Mouse (Mus musculus) left cerebral cortex, adult 11 months (tissue): Measurements from ENCODE around the gene Ncor2.

Experiments
- DNase-seq: peaks from one replicate; pipeline ENCODE4 v3.0.0; 2022; ENCODE audit warnings: low spot score

The Ncor2 gene

DNA sequence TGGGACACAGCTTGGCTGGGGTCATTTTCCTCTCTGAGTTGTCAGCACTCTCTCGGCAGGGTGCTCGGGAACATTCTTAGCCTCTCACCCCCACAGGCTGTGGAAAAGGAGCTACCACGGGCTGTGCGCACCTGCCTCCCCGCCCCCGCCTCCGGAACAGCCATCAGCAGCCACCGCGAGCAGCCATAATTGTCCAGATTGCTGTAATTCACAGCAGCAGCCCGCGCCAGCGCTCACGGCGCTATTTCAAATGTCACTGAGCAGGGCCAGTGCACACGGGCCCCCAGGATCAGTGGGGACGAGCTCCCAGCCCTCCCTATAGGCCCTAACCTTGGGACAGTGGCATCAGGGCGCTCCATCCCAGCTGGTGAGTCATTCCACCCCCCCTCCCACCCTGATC is 116.0 kb downstream of the Ncor2 start:
- DNase-seq: peak; percentile 34

DNA sequence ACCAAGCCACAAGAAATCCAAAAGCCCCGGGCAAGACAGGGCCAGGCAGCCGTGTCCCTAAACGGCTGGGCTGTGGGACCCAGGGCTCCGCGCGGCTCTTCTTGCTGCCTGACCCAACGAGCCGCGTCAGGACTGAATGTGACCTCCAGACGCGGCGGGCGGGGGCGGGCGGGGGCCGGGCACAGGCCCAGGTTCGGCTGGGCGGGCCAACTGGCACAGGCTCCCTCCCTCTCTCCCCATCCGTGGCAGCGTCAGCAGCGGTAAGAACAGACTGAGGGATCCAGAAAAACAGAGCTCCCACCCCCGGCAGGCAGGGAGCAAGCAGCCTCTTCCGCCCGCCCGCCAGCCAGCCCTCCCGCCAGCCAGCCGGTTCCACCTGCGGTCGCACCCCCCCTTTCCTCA is 120.8 kb downstream of the Ncor2 start:
- peak; percentile 58 for DNase-seq

DNA sequence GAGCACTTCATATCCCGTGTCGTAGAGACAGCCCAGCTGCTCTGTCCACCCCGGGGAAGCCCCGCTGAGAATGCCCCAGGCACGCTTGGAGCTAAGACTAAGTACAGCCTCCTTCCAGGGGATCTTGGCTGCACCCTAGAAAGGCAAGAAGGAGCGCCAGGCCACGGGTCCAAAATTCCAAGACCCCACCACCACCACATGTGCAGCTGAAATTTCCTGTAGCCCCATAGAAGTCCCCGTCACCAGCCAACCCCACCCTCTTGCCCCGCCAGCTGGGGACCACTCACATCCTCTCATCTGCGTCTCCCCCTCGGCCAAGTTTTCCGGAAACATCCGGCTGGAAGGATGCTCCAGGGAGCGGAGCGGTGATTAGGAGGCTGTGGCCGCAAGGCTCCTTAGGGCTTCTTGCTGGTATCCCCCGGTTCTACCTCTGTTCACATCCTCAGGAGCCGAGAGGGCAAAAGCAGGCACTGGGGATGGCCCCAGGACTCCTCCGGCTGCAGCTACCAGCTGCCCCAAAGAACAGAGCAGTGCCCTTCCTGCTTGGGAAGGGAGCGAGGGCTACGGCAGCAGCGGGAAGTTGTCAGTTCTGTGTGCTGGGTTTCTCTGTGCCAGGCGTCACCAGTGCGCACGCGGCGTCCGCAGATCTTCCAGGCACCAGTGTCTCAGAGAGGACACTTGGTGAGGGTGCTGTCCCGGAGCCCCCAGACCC is 121.3 kb downstream of the Ncor2 start:
- DNase-seq: no peak

DNA sequence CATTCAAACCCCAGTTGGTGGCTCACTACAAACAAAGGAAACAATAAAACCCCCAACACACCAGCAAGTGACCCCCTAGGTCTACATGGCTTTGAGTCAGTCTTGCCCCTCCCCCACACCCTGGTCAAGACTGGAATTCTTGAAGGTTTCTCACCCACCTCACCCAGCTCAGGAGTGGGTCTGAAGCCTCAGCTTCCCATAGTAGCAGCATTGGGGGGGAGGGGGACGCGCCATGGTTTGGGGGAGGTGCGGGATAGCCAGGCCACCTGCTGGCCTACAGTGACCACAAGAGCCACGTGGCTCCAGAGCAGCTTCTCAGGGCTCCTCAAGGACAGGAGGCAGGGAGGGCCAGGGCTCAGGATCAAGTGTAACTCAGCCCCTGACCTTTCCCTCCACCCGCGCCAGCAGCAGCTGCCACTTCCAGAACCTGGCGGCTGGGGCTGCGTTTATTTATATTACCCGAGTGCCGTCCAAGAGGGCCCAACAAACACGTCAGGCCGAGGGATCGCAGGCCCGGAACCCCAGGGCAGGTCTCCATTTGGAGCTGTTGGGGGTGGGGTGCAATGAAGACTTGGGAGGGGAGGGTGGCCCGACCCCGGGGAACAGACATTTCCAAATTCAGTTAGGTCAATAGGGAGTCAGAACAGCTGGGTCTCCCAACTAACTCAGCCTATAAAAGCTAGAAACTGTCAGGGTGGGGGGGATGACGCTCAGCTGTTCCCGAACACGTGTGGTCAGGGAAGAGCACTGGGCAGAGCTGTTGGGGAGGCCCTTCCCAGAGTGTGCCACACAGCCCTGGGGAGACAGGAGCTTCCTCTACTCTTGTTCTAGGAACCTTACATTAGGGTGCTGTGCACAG is 122.1 kb downstream of the Ncor2 start:
- no peak for DNase-seq

DNA sequence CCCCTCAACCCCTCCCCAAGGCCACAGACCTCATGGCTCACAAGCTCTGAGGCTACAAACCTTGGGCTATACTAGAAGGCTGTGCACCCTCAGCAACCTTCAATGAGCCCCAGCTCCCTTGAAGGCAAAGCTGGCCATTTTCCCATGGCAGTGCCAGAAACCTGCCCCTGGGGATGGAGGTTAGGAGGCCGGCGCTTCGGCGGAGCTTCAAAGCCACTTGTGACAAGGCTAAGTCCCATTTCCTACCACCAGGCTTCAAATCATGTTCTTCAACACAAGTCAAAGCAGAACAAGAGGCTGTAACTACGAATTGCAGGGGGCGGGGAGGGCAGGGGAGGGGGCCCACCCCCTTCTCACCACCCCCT is 122.7 kb downstream of the Ncor2 start:
- no peak for DNase-seq

DNA sequence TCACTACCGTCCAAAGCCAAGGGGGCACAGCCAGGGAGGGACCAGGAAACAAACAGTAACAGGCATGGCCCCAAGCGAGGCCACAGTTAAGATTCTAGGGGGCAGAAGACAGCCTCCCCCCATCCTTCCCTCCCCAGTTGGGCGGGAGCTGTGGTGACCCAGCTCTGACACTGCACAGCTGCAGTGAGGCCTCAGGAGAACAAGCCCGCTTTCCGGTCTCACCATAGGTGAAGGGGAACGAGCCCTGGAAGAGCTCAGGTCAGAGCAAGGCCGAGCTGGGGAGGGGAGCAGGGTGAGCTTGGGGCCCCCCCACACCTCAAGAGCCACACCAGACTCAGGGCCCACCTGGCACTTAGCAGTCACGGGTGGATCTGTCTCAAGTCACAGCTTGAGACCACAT is 123.1 kb downstream of the Ncor2 start:
- no peak for DNase-seq

DNA sequence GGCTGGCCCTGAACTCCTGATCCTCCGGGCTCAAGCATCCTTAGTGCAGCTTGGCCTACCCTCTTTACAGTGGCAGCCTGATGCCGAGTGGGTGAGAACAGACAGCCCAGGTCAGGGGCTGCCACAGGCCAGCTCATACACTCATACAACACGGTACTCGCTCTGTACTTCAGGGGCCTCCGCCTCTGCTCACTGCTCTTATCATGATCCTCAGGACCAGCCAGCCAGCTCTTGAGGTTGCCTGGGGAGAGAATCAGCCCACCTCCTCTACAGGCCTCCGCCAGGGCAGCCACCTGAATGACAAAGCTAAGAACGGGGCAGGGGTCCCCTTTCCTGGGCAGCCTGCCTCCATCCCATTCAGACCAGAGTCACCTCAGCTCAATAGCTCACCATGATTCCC is 125.4 kb downstream of the Ncor2 start:
- no peak for DNase-seq

DNA sequence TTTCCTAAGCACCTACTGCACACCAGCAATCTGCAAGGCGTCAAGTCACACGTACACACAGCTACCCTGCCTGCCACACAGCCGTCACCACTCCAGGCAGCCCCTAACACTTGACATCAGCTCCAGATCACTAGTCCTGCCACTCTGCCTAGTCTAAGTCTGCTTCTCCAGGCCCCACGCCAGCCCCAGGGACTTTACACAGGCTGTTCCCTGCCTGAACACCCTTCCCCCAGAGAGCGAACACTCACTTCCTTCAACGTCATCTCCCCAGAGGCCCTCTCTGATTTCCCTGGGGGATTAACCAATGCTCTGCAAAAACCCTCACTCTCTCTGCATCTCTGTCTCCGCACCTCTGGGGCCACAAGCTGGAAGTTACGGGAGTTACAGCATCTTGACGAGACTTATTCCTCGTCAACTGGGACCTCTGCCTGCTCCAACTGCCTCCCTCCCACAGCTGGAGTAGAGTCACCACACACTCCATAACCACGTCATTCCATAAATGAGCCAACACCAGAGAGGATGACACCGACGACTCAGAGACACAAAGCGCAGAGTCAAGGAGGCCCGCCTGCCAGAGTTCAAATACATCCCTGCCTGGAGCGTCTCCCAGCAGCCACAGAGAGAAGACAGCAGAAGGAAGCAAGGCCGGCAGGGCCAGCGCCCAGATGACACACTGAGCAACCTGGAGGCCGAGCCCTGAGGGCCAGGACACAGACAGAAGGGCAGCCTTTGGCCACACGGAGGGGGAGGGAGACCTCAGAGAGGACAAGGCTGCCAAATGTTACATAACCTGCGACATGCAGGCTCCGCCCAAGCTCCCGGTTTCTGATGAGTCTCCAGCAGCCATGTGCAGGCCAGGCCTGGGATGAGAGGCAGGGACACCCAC is 126.2 kb downstream of the Ncor2 start:
- DNase-seq: no peak

DNA sequence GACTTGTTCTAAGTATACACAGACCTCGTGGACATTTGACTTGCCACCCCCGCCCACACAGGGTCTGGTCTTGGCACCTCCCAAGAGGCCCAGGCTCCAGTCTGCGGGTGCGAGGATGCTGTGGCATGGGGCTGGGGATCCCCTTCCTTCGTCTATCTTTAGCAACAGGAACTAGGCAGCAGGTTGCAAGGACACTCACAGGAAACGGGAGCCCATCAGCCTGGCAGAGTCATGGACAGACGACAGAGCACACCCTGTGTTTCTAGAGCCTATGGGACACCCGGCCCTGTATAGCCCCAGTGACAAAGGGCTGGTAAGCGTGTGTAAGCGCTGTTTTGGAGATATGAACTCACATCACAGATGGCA is 126.8 kb downstream of the Ncor2 start:
- no peak for DNase-seq

DNA sequence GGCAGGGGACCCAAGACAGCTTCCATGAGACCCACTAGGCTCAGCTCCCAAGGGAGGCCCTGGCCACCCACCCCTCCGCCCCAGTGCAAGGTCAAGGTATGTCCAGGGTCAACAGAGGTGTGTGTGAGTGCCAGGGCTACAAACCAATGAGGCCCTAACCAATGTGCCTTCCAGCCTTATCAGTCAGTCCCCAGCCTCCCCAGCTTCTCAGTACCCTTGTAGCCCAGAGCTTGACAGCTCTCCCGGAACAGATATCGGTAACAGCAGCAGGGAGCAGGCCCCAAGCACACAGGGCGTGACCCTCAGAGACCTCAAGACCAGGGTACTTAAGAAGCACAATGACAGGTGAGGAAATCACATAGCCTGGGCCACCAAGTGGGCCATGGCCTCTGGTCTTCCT is 129.5 kb downstream of the Ncor2 start:
- no peak for DNase-seq

DNA sequence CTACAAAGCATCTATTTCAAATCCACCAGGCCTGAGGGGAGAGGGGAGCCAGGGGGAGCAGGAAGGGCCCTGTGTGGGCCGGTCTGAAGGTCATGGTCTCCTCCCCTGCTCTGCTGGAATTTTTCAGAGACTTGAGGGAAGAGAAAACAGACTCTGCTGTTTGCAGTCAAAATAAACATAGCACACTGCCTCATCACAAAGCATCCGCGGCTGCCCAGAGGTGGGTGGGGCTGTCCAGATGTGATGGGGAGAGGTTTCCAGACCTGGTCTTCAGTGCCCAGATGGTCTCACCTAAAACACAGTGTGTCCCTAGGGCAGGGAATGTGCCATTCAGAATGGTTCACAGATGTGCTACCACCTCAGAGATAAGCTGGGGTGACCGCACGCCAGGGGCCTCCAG is 132.6 kb downstream of the Ncor2 start:
- no peak for DNase-seq

DNA sequence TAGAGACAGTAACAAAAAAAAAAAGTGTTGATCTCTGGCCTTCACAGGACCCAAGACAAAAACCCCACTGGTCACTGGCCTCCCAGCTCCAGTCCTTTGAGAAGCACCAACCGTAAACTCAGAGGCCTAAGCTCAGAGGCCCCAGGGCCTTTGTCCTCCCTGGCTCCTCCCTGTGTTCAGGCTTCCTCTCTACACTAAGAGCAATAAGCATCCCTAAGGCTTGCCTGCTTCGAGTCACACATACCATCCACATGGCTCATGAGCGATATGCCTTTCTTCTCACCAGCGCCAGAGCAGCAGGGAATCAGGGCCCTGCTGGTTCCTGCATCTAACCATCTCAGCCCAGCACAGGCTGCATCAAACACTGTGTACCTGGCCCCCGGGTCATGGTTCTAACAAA is 133.8 kb downstream of the Ncor2 start:
- no peak for DNase-seq

DNA sequence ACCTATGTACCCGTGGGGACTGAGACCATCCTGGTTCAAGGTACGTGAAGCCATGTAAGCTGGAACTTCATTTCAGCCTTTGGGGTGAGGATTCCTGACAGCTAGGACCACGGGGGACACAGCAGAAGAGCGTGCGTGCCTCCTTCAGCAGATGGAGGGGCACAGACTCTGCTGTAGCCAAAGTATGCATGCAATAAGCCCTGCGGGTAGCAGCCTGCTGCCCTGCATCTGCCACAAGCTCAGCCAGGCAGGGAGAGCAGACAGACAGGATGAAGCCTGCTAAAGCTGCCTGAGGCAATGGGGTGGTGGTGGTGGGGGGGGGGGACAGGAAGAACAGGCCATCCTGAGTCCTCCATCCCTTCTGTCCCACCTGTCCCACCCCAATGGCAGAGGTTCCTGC is 135.6 kb downstream of the Ncor2 start:
- no peak for DNase-seq

DNA sequence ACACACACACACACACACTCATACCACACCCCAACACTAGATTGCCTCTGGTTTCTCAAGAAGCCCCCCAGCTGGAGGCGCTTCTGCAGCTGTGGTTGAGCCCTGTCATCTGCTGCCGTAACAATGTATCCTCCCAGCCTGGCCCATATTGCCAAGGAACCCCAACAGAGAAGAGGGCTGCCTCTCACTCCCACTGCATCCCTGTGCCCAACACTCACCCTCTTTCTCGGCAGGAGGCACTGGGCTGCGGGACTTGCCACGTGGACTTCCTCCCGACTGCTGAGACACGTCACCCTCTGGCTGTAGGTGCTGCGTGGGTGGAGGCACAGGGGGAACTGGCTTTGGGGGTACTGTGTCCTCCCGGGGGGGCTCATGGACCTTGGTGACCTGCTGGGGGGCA is 137.4 kb downstream of the Ncor2 start:
- DNase-seq: no peak

DNA sequence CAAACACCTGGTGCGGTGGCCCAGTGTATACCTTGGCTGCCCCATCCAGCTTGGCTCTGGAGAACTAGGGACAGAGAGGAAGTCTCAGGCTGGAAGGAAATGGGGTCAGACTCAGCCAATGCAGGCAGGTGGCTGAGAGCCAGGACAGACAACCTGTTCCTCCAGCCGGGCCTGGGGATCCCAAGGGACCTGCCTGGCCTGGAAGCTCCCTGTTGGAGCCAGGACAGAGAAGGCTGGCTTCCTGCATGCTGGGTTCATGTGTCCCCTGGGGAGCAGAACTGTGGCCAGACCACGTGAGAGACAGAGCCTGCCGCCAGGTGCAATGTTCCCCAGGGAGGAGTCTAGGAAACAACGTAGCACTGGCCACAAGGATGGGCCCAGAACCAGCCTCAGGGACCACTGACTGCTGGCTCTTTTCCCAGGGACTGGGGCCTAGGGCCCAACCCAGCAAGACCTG is 138.9 kb downstream of the Ncor2 start:
- DNase-seq: no peak

DNA sequence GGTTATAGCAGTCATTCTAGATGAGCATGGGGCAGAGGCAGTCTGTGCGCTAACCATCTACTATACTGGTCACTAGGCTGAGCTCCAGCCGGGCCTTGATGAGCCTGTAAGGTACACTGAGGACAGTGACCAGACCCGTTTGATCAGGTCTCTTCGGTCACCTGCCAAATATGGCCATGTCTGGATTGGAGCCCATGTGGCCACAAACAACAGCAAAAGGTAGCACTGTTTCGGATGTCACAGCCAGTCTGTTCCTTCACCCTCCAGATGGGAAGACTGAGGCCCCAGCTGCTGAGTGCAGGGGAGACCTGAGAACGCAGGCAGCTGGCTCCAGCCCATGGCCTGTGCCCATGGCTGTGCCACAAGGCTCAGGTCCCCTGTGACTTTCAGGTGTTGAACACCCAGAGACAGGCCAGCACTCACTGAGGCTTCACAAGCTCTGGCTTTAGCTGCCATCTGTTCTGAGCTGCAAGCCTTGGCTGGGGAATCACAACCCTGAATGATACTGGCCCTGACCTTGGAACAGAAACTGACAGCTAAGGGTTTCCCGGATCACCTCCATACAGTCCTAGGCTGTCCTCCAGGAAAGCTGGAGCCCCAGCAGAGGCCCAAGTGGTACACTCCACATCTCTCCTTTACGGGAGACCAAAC is 139.5 kb downstream of the Ncor2 start:
- DNase-seq: no peak

DNA sequence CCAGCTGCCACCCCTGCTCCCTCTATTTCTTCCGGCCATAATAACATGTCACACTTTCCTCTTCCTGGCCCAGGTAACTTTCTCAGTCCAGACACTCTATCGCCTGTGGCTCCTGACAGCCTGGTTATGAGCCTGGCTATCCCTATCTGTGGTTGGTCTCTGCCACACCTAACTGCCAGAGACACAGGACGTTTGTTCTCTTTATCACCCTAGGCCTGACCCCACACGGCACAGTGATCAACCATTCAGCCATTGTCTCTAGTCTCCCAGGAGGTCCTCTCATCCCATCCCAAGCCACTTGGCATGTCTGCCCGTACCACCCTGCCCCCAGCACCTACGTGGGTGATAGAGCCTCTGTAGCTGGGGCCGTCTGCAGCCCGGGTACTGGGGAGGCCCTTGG is 142.5 kb downstream of the Ncor2 start:
- no peak for DNase-seq

DNA sequence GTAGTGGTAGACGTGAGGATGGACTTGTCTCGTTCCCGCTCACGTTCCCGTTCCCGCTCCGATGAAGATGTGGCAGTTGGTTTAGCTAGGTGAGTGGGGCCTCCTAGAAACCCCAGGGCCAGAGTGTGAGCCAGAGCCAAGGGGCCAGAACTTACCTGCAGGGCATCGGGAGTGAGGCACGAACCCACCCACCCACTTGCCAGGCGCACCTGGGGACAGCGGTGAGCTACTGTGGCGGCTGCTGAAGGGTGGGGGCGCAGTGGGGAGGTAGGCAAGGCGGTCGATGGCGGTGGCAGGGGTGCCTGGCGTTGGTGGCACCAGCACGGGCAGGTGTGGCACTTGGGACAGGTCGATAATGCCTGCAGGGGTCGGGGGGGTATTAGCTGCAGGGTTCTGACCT is 150.1 kb downstream of the Ncor2 start:
- DNase-seq: no peak

DNA sequence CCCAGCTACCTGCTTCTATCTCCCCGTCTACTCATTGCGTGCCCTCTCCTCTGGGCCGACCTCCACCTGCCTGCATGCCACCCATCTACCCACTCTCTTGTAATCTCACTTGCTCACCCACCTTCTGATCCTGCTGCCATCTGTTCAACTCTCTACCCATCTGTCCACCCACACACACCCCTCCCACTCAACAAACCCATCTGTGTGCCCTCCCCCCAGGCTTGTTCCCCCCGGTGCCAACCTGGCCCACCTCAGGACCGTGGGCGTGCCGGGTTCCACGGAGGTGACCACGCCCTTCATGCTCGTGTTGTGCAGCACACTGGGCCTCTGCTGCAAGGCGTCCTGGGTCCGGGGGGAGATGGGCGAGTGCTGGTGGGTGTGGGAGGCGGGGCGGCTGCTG is 150.6 kb downstream of the Ncor2 start:
- DNase-seq: no peak

DNA sequence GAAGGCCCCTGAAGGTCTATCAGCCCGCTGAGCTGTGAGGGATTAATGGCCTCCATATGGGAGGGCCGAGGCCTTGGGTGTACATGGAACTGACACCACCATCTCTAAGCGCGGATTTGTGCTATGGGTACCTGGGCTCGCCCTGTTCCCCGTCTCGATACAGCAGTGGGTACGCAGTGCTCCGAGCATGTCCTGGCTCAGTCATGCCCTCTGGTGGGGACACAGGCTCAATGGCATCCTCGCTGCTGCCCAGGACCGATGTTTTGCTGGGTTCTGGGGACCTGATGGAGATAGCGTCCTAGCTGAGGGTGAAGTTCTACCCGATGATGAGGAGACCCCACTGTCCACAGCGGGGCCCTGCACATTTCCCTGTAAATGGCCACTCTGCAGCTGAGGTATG is 155.0 kb downstream of the Ncor2 start:
- no peak for DNase-seq

DNA sequence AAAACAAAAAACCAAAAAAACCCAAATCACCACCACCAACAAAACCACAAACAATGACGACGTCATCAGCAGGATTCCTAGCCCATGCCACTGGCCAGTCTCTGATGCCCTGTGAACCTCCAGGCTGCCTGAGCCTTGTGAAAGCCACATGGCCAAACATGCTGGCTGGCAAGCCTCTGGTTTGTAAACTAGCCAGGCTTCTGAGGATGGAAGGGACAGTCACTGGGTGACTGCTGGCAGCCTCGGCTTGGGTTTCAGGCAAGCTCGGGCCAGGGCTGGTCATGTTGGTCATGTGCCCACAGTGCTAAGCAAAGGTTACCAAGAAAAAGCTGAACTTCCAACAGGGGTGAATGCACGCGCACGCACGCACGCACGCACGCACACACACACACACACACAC is 157.7 kb downstream of the Ncor2 start:
- DNase-seq: peak; percentile 45

DNA sequence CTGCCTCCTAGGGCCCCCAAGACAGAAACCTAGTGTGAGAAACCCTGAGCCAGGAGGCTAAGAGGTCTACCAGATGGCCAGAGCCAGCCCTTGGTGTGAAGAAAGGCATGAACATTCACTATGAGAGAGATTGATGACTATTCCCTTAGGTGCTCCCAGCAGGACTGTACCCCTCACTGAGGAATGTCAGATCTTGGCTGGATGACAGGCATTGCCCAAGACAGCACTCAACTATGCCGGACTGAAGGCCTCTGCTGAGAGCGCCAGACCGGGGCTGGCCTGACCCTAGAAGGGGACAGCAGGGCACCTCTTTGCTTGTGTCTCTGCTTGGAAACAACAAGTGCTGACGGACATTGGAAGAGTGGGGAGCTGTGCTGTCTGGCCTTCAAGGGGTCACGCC is 159.9 kb downstream of the Ncor2 start:
- DNase-seq: no peak
